Mouse (Mus musculus) neutrophil, adult 65 days (primary cell): ENCODE results near the gene Rcor2. TPM values are rescaled to one million over a fixed set of nuclear protein-coding genes. Genes with fewer than 3 reads are reported as not detected.

Experiments
- total RNA-seq: library from RNA; stranded (reverse); gene quantifications from 2 replicates; pipeline ENCODE4 v1.2.4, GENCODE M21; 2023

Gene Rcor2
- 0.41 and 2.2 TPM in 2 replicates for total RNA-seq

DNA sequence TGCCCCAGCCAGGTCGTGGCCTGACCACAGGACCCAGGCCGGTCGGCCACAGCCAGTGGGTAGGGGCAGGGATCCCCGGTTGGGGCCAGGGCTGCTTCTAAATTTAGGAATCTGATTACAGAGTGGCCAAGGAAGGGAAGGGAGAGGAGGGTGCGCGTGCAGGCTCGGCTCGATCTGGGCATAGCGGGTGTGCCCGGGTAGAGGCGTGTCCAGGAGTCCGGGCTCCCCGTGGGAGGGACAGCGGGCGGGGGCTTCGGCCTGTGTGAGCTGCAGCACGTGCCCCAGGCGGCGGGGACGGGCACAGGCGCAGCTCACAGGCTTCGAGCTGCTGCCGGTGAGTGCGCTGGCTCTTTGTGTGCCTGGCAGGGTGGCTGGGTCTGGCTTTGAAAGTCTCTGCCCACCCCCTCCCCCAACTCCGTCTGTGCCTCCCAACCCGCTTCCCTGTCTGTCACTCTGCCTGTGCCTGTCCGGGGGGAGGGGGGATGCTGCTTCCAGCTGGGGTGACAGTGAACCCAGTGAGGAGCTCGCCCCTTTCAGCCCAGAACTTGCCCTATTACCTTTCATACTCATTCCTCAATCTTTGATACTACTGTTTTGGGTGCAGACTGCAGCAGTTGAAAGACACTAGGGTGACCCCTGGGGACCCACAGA lies at the start of gene Rcor2:
Gene Rcor2, plus strand, starts transcription at position 235 of the 651 bp plus-strand sequence.

GRCm38 (mm10) chr19:7240782-7241690 lies 26.1 kb upstream of the Rcor2 start, which contains the start of gene Naa40:
Gene Naa40 (minus strand): TSS chr19:7241183.

Other genes with a start within 250 kb of the Rcor2 start
- gene Fermt3, start 247.9 kb upstream of the Rcor2 start, total RNA-seq = 210 and 229 TPM in 2 replicates
- 32.9 and 38.8 TPM in 2 replicates for gene Stip1, start 227.4 kb upstream of the Rcor2 start, total RNA-seq
- 1.2 and 2.3 TPM in 2 replicates for gene Macrod1, start 210.5 kb upstream of the Rcor2 start, total RNA-seq
- not detected in 2 replicates for gene Flrt1, start 161.6 kb upstream of the Rcor2 start, total RNA-seq
- gene Otub1, start 61.0 kb upstream of the Rcor2 start, total RNA-seq = 88.8 and 94.1 TPM in 2 replicates
- gene Cox8a, start 49.7 kb upstream of the Rcor2 start, total RNA-seq = 273 and 344 TPM in 2 replicates
- gene Naa40, start 26.1 kb upstream of the Rcor2 start, total RNA-seq = 22.1 and 29.1 TPM in 2 replicates
- 154 and 190 TPM in 2 replicates for gene Mark2, start 74.5 kb downstream of the Rcor2 start, total RNA-seq
- gene Spindoc, start 115.7 kb downstream of the Rcor2 start, total RNA-seq = 5.9 and 8.9 TPM in 2 replicates
- gene 2700081O15Rik, start 150.3 kb downstream of the Rcor2 start, total RNA-seq = 2.6 TPM in 2 replicates
- 144 and 156 TPM in 2 replicates for gene Rtn3, start 216.0 kb downstream of the Rcor2 start, total RNA-seq
- gene Atl3, start 226.7 kb downstream of the Rcor2 start, total RNA-seq = 20.9 and 23.7 TPM in 2 replicates